Mouse (Mus musculus) adipose tissue, adult 10 weeks (tissue): Measurements from ENCODE around the gene Dnajb12. TPM values are rescaled to one million over a fixed set of nuclear protein-coding genes. Genes with fewer than 3 reads are reported as not detected.

ENCODE experiments used
- polyA plus RNA-seq: library from polyadenylated mRNA; stranded (reverse); fragments of 350-450 nt; fragmentation: Illumina TruSeq; extraction: RNeasy Lipid Tissue Mini Kit (QIAGEN cat#74804); gene quantifications from one replicate; pipeline ENCODE4 v1.2.3, GENCODE M21; 2014; ENCODE audit warnings: low read depth, low replicate concordance

Dnajb12 gene
- 33.8 TPM for polyA plus RNA-seq

DNA sequence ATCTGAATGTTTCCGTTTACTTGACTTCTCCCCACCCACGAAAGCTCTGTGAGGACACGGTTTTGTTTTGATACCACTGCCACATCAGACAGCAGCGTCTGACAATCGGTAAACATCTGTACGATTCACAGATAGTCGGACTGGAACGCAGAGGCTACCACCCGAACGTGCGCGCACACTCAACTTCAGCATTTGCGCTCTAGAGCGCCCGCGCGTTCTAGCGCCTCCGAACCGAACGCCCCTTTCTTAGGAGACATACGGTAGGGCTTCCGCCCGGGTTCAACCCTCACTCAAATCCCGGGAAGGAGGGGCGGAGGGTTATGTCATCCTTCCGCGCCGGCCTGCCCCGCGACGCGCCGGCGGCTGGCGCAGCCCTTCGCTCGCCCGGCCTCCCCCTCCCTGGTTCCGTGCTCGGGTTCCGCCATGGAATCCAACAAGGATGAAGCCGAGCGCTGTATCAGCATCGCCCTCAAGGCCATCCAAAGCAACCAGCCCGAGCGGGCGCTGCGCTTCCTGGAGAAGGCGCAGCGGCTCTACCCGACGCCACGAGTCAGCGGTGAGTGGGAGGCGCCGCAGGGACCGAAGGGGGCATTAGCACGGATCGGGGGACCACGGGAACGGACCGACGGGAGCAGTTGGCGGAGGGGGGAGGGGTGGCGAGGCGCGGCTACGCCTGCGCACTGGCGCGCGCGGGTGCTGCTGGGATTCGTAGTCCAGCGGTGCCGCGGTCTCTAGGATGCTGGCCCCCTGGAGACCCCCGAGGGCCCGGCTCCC lies at the start of gene Dnajb12:
Dnajb12 (plus strand) TSS at position 302 of the 774 bp plus-strand sequence.

Other genes starting within 250 kb of the Dnajb12 start
- gene Micu1, start 177.1 kb upstream of the Dnajb12 start, polyA plus RNA-seq: 32.7 TPM
- 87.2 TPM for gene Ddit4, start 72.3 kb downstream of the Dnajb12 start, polyA plus RNA-seq
- gene Ascc1, start 123.2 kb downstream of the Dnajb12 start, polyA plus RNA-seq: 32.6 TPM
- gene Anapc16, start 123.6 kb downstream of the Dnajb12 start, polyA plus RNA-seq: 64.9 TPM
- 37.0 TPM for gene Spock2, start 226.7 kb downstream of the Dnajb12 start, polyA plus RNA-seq